Mouse (Mus musculus): Measurements from ENCODE around the gene Cyp2c67. TPM values are rescaled to one million over a fixed set of nuclear protein-coding genes. Genes with fewer than 3 reads are reported as not detected.
"Not testable (repeated sequence)": the region's sequence is repeated elsewhere in the genome, so short reads cannot be mapped to it uniquely, and the experiment has no call there.

Cyp2c67 gene
- polyA plus RNA-seq (2012; rRNA removed) = 0.07 and 0.18 TPM in 2 replicates

DNA sequence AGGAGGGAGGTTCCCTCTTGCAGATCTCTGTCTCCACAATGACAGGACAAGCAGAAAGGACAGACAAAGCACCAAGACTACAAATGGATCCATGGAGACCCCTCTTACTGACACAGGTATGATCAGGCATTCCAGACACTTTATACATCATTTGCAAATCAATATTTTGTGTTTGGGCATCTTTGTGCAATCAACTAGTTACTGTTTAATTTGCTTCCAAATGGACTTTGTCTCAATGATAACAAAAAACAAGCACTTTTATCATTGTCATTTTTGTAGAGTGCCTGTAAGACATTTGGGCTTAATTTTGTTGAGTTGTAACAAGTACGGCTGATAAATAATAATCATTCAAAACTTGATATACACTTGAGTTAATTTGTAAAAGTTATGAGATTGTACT, at the start of gene Cyp2c67:
Gene Cyp2c67, minus strand, starts transcription at position 114 of the 400 bp plus-strand sequence.
- 91% methylated on average over 1 of the region's 1 CpGs for WGBS
- DNase-seq (ENCODE audit: low read depth, low spot score) = no peak

DNA sequence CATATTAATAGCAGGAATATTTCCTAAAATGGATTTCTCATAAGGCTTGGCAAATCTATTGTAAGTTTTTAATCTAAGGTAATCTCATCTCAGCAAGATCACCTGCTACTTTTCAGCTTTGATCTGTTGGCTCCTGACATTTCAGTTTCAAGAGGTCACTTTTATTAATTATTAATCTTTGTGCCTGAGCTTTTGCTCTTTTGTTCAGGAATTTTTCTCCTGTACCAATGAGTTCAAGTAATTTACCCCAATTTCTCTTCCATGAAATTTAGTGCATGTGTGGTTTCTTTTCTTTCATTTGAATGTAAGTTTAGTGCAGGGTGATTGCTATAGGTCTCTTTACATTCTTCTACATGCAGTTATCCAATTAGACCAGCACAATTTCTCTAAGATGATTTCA, 16.8 kb upstream of the Cyp2c67 start:
- DNase-seq (ENCODE audit: low read depth, low spot score) = not testable (repeated sequence)

DNA sequence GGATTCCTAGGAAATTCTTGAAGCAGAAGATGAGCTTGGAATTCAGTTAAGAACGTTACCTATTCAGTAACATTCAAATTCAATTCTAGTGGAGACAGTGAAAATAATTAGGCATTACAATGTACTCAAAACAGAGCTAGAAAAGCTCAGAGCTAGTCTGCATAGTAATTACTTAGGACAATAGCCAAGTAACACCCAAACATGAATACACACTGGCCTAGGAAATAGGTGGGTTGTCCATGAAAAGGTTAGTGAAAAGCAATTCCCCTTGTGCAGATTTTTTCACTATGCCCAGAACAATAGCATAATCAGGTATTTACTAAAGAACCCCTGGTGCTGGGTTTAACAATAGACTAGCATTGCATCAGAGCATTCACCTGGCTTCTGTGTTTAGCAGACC, 3.5 kb upstream of the Cyp2c67 start:
- 71% methylated on average over 1 of the region's 1 CpGs for WGBS
- no peak for DNase-seq (ENCODE audit: low read depth, low spot score)

DNA sequence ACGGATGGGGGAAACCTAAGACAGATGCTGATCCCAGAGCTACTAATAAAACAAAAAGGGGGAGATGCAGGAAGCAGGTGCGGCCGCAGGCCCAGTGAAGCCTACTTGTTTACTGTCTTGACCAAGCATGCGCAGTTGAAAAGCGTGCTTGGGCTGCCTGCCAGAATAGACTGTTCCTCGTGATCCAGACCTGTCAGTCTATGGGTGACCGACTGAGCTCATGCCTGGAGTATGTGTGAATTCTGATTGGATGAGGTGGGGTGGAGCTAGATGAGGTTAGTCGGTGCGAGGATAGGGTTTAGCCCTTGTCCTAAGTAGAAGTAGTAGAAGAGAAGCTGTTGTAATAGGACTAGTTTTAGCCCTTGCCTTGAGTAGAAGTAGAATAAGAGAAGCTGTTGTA, 1.3 kb downstream of the Cyp2c67 start:
- WGBS = 93% methylated on average over 9 of the region's 9 CpGs

GRCm38 (mm10) chr19:39644551-39644950, 4.3 kb downstream of the Cyp2c67 start:
- DNase-seq (ENCODE audit: low read depth, low spot score) = not testable (repeated sequence)
- WGBS = 94% methylated on average over 7 of the region's 7 CpGs

More for the DNA sequence above, 1.3 kb downstream of the Cyp2c67 start:
- DNase-seq (ENCODE audit: low read depth, low spot score) = no peak

Other genes starting within 250 kb of the Cyp2c67 start
- not detected in 2 replicates for gene Cyp2c38, start 186.0 kb downstream of the Cyp2c67 start, polyA plus RNA-seq (2012; rRNA removed)
- gene Cyp2c39, start 138.2 kb downstream of the Cyp2c67 start, polyA plus RNA-seq (2012; rRNA removed) = not detected in 2 replicates
- 9.7 and 30.4 TPM in 2 replicates for gene Cyp2c68, start 92.0 kb upstream of the Cyp2c67 start, polyA plus RNA-seq (2012; rRNA removed)
- gene Cyp2c40, start 163.8 kb upstream of the Cyp2c67 start, polyA plus RNA-seq (2012; rRNA removed) = 0.11 TPM in 1 of 2 replicates, not detected in the other
- 0.05 TPM in 1 of 2 replicates, not detected in the other for gene Cyp2c69, start 237.7 kb upstream of the Cyp2c67 start, polyA plus RNA-seq (2012; rRNA removed)

Data from large intestine, adult 2 months (tissue).